Mouse (Mus musculus): ENCODE results near the gene Cldn7. TPM values are rescaled to one million over a fixed set of nuclear protein-coding genes. Genes with fewer than 3 reads are reported as not detected.
"Not testable (repeated sequence)": the region's sequence is repeated elsewhere in the genome, so short reads cannot be mapped to it uniquely, and the experiment has no call there.

The Cldn7 gene
- total RNA-seq, 1 experiment from 2014 or later: 0.52 TPM

DNA sequence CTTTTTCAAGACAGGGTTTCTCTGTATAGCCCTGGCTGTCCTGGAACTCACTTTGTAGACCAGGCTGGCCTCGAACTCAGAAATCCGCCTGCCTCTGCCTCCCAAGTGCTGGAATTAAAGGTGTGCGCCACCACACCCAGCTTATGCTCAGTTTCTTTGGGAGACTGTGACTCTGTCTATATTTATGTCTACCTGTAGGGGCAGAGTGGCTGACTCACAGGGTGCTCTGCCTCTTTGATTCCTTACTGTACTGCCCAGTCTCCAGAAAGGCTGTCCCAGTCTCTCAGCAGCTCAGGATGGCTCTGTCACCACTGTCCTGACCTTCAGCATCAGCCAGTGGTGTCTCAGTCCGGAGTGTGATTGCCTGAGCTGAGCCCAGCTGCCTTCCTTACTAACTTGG, 9.0 kb upstream of the Cldn7 start:
- DNase-seq: not testable (repeated sequence)

DNA sequence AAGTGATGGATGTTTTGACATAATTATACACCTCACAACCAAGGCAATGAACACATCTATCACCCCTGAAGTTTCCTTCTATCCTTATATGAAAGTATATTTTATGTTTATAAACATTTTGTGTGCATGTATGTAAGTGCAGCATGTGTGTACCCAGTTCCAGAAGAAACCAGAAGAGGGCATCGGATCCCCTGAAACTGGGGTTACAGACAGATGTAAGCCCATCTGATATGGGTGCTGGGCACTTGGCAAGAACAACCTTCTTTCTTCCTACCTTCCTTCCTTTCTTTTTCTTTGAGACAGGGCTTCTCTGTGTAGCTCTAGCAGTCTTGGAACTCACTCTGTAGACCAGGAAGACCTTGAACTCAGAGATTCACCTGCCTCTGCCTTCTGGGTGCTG, 8.4 kb upstream of the Cldn7 start:
- DNase-seq: no peak

DNA sequence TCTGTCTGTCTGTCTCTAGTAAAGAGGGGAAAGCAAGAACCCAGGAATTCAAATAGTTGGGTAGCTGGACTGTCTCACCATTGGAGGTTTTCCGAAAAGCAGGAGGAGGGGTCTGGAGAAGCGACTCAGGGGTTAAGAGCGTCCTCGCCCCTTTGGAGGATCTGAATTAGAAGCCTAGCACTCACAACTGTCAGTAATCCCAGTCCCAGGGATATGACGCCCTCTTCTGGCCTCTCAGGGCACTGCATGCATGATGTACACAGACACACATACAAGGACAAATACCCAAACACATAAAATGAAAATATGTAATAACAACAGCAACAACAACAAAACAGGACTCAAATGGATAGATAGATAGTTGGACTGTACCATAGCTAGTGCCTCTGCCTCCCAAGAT, 4.0 kb upstream of the Cldn7 start:
- DNase-seq: no peak

DNA sequence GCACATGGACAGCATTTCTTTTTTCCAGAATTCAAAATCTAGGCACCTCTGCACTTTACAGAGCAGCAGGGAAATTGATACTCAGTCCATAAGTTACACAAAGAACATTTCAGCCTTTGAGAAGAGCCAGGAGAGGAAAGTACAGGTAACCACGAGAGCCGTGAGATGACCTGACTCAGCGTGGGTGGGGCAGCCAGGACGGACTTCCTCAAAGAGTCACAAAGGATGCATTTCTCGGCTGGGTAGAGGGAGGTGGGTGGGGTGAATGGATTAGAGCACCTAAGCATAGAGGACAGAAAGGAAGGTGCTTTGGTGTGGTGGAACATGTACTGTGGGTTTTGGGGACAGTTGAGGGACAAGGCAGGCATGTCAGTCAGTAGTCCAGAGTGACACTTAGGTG, 2.7 kb upstream of the Cldn7 start:
- no peak for DNase-seq

DNA sequence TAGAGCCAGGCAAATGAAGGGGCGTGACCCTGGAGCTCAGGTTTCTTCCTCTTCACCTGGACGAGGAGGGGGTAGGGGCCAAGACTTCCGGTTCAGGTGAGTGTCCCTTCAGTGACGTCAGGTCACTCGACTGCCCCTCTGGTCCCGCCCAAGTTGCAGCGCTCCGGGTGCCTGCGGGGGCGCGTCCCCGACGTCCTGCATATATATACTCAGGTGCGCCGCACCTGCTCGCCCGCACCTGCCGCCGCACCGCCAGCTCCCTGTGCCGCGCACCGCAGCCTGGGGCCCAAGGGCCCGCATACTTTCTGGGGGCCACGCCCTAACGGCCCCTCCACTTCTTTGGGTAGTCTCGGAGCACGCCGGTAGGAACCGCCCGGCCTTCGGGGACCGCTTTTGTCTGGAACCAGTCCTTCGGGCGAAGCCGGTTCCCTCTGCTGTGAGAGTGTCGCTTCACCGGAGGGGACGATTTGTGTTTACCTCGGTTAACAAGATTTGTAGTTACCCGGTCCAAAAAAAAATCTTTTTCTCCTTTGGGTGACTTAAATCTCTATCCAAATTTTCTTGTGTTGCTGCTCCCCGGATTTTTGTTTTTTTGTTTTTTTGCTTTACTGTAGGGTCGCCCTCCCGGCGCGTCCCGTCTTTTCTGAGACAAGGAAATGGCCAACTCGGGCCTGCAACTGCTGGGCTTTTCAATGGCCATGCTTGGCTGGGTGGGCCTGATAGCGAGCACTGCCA, 859 bp downstream of the Cldn7 start:
- DNase-seq: no peak

DNA sequence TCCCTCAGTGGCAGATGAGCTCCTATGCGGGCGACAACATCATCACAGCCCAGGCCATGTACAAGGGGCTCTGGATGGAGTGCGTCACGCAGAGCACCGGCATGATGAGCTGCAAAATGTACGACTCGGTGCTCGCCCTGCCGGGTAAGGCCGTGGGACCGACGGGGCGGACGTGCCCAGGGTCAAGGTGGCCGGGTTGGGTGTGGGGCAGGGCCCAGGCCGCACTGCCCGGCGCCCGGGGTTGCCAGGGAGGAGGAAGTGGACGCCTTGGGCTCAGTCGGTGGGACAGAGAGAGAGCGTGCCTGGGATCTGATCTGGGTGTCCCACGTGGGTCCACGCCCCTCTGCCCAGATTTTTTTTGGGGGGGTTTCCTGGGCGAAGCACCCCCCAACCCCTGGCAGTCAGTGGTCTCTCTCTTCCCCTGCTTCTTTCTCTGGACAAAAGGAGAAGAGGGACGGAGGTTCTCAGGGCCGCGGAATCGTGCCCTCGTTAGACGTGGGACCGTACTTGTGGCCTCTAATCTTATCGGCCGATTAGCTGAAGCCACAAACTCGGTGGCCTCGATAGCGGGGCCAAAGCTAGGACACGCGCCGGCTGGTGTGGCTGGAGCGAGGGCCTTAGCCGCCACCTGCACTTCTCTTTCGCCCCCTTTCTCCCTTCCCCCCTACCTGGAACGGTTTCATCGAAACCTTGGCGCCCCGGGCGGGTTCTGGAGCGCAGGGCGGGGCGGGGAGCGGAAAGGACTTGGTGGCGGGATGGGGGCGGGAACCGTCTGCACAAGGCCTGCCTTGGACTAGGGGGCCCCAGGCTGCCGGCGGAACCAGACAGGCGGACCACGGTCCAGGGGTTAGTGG, 1.7 kb downstream of the Cldn7 start:
- DNase-seq: no peak

DNA sequence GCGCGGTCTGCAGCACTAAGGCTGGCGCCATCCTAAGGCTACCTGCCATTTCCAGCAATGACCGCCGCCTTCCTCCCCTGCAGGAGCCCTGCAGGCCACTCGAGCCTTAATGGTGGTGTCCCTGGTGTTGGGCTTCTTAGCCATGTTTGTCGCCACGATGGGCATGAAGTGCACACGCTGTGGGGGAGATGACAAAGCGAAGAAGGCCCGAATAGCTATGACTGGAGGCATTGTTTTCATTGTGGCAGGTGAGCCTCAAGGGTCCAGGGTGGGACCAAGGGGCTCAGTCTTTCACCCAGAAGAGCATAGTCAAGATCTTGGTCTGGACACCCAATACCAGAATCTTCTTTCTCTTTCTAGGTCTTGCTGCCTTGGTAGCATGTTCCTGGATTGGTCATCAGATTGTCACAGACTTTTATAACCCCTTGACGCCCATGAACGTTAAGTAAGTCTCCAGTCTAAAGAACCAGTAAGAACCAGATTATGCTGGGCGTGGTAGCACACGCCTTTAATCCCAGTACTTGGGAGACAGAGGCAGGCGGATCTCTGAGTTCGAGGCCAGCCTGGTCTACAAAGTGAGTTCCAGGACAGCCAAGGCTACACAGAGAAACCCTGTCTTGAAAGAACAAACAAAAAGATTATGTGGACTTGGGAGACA, 2.4 kb downstream of the Cldn7 start:
- no peak for DNase-seq

DNA sequence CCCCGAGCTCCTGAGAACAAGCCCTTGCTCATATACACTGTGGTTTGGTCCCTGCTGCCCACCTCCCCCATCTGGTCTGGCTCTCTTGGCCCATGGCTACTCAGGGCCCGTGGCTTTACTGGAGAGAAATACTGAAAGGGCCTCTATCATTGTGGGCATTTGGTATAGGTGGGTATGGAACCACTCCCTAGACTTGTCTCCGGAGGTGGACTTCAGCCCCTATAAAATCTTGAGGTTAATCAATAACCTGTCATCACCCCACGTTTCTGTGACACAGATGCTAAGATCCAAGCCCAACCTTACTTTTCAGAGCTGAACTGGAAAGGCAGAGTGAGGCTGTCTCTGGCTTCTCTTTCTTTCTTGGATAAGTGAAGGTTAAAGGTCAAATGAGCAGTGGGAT, 4.2 kb downstream of the Cldn7 start:
- DNase-seq: no peak

DNA sequence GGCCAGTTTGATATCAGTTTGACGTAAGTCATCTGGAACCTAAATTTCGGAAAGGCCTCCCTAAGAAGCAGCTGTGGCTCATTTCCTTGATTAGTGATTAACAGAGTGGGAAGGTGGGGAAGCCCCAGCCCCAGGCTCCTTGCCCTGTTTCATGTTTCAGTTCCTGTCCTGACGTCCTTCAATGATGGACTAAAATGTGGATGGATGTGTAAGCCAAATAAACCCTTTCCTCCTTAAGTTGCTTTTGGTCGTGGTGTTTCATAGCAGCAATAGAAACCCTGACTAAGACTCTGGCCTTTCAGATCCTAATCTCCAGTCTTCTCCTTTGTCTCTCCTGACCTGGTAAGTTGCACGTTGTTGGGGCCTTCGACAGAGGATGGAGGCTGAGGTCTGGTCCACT, 5.6 kb downstream of the Cldn7 start:
- no peak for DNase-seq

DNA sequence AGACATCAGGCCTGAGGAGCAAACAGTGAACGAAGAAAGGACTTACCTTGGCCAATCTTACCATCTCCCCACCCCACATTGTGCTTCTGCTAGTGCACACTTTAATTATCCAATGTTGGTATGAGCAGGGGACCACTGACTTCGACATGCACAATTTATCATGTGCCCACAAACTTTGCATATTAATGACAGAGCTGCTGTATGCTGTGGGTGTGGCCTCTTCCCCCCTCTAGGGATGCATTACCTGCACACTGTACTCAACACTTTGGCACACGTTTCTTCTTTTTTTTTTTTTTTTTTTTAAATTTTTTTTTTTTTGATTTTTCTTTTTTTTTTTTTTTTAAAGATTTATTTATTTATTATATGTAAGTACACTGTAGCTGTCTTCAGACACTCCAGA, 6.2 kb downstream of the Cldn7 start:
- no peak for DNase-seq

DNA sequence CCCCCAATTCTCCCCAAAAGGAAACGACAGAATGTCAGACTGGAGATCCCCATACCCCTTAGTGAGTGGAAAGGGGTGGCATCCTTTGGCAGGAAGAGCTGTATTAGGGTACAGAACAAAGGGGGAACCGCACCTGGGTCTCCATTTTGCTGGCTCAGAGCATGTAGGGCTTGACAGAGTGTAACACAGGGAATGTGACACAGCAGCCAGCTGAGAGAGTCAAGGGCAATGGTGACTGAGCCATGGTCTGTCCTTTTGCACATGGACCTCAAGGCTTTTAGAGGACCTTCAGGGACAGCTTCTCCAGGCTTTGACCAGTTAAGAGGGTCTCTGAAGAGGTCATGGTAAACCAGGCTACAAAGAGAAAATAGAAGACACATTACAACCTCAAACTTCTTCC, 10.3 kb downstream of the Cldn7 start:
- DNase-seq: no peak

DNA sequence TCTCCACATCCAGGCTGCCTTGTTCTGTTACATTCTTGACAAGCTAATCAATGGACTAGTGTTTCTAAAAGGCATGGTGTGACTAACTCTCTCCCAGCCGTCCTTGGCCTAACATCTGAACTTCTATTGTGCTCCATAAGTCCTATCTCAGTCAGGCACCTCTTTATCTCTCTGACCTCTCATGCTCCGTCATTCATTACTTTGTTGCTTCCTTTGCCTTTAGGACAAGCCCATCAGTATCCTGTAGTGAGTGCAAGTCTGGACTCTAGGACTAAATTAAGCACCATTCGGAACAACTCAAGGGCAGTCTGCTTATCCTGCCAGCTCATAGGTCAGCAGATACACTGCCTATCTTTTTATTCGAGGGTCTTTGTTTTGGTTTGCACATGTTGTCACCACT, 11.7 kb downstream of the Cldn7 start:
- DNase-seq: no peak

DNA sequence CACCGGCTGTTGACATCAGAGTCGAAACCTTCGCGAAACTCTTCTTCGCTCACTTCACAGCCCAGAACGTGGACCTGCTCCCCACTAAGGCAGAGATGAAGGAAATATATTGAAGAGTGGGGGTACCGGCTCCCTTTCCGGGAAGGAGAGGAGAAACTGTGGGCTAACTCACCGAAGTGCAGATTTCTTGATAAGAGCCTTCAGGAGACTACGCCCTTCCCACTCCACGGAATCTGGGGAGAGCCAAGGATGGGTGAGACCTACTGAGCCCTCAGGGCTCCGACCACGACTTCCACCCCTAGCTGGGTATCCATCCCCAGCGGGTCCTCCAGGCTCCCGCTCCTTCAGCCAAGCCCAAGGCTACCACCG, 15.2 kb downstream of the Cldn7 start:
- no peak for DNase-seq

DNA sequence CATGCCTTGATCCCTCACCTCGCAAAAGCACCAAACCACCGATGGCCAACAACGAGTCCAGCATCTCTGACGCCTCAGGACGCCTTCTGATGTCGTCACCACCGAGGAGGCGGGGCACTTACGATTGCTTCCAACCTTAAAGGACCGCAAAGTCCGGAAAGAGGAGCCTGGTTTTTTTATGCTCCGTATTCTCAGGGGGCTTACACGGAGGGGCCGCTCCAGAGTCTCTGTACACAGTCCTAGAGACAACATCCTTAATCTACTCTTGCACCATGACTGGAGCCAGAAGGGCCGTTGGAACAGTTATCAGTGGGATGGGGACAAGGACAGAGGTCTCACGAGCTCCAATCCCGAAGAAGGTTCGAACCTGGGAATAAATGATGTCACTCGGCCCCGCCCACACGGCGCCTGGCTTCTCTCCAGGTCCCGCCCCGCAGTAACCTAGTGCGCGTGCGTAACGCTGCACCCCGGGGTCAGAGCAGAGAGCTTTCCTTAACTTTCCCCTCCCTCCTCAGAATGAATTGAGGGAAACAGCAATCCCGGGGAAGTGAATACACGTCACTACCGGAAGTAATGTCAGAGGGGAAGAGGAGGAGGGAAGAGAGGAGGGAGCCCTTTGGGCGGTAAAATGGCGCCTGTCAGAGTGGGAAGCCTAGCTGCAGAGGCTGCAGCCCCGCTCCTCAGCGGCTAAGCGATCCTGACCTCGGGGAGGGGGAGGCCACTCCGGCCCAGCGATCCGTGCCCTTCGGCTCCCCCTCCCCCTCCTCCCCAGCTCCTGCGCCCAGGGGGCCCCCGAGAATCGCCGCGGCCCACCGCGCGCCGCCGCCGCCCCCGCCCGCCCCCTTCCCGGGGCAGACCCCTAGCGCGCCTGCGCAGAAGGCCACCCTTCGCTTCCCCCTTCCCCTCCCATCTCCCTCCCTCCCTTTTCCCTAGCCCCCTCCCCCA, 15.9 kb downstream of the Cldn7 start:
- peak; percentile 96 for DNase-seq

DNA sequence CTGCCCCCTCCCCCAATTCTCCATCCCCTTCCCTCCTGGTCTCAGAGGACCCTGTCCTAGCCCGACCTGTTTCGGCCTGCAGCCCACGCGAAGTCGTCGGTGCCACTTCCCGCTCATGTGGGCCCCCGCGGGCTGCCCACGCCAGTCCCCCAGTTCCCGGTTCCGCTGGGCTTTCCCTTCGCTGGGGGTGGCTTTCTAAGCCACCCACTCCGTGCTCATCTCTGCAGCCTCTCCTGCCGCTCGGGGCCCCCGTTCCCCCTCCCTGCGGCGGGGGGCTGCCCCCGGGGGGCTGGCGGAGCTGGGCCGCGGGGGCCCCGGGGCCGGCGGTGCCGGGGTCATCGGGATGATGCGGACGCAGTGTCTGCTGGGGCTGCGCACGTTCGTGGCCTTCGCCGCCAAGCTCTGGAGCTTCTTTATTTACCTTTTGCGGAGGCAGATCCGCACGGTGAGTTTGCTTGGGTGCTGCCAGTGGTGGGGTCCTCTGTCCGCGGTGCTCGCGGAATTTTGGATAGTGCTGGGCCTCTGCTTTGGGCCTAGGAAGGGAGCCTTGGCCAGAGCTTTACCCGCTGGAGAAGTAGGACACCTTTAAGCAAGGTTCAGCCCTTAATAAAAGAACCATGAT, 16.7 kb downstream of the Cldn7 start, which contains the start of gene Ctdnep1:
Gene Ctdnep1, plus strand, starts transcription at position 16 of the 622 bp plus-strand sequence.
- DNase-seq: no peak

DNA sequence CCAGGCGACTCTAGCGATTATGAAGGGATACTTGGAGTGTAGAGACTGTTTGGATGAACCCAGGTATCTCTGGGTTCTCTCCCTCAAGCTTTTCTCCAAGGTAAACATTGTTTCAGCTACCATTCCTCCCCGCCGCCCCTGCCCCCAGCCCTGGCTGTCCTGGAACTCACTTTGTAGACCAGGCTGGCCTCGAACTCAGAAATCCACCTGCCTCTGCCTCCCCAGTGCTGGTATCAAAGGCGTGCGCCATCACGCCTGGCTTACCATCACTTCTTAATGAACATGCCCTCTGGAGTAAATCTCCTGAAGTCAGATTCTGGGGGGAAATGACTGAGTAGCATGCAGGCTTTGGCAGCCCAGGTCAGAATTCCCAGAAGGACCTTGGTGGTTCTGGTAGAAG, 17.6 kb downstream of the Cldn7 start, which contains the start of gene Elp5:
Gene Elp5, minus strand, starts transcription at position 293 of the 400 bp plus-strand sequence.
- DNase-seq: no peak

DNA sequence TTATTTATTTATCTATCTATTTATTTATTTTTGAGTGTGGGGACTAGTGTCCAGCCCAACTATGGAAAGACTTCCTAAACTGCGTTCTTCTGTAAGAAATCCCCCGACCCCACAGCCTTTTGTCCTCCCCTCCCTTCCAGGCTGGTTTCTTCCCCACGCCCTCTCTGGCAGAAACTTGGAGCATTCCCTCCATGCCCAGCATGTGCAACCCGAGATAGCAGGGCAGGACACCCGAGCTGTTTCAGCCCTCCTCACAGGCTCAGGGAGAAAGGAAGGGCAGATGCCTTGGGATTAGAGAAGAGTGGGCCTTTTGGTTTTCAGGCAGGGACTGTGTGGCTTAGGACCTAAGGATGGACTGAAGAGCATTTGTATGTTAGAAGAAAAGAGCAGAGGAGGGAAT, 18.3 kb downstream of the Cldn7 start:
- DNase-seq: no peak

DNA sequence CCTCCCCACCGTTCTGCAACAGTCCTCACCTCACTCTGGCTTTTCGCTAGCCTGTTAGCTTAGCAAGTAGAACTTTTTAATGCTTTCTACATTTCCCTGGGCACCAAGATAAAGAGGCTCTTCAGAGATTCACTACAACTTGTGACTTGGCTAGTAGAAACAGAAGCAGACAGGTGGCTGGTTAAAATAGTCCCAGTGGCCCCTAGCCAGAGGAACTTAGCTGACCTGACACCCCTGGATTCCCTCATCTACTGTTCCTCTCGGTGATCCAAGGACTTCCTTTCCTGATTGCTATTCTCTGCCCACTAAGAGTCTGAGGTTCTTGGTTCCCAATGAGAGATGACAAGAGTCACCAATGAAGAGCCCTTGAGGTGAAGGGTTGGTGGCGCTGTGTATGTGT, 18.8 kb downstream of the Cldn7 start:
- DNase-seq: no peak

DNA sequence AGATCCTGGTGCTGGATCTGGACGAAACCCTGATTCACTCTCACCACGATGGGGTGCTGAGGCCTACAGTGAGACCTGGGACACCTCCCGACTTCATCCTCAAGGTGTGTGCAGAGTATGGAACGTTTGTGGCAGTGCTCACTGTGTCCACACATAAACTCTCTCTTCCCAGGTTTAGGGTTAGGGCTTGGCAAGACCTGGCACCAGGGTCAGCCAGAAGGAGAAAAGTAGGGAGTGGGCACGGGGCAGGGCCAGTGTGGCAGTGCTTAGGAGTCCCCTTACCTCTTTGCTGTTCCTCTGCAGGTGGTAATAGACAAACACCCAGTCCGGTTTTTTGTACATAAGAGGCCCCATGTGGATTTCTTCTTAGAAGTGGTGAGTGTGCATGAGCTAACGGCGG, 19.9 kb downstream of the Cldn7 start:
- no peak for DNase-seq

DNA sequence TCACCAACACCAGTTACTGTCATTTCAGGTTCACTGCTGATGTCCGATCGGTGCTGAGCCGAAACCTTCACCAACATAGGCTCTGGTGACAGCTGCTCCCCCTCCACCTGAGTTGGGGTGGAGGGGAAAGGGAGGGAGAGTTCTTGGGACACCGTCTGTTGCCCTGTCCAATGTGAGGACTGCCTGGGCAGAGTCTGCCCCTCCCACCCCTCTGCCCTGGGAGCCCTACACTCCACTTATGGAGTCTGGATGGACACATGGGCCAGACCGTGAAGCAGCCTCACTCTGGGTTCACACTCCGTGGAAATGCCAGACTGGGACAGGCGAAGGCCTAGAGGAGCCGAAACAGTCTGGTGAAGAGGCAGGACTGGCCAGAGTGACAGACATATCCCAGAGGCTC, 25.4 kb downstream of the Cldn7 start:
- DNase-seq: no peak

DNA sequence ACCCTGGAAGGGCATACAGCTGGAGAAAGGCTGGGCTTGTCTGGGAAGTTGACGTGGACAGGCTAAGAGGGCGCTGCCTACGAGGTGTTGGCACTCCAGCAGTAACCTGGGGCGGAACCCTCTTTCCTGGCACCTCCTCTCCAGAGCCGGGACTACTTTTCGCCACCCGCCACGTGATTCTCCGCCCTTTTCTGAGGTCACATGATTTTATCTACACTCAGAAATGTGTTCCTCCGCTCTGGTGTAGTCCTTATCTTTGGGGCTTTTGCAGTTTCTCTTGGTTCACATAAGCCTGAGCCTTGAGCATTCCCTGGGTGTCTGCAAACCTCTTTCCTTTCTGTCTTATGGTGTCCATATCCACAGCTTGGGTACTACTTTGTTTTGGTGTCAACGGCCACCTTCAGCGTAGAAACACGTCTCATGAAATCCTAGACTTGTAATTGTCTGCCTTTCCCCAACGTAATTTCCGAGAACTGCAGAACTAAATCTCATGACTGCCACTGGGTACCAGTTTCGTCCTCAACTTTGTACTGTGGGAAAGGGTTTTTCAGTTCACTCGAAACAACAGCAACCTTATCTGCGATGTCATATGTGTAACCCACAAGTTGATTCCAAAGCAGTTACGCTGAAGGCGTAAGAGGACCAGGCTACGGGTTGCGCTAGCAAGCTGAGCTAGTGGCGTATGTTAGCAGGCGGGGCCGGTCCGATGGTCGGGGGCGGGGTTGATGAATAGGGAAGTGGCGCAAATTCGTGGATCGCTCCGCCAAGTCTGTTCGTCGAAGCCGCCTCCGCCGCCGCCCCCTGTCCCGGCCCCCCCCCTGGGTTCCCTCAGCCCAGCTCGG, 26.5 kb downstream of the Cldn7 start, which contains the start of gene Gabarap:
Gene Gabarap, plus strand, starts transcription at position 294 of the 842 bp plus-strand sequence.
- peak; percentile 96 for DNase-seq
